Mouse (Mus musculus) cortical plate, adult 2 months (tissue): ENCODE measurements at regions not wholly inside any gene's neighbourhood (a gene's known extent, or its start where the extent isn't known, plus 50 kb on each side); places are given as distances from the start of the nearest gene placed in this dataset.

ENCODE experiments used
- H3K27ac ChIP-seq: fragments of 200-500 bp; 2 replicates; pipeline ENCODE4 v1.5.1; 2012; ENCODE audit warnings: low read length, control low read depth, inconsistent platforms; ENCODE audit not compliant: insufficient read depth
- H3K4me1 ChIP-seq: fragments of 200-500 bp; 2 replicates; pipeline ENCODE4 v1.6.1; 2011; ENCODE audit warnings: low read length; ENCODE audit not compliant: control insufficient read depth, insufficient read depth
- H3K4me3 ChIP-seq: fragments of 200-500 bp; 2 replicates; pipeline ENCODE4 v1.5.1; 2011; ENCODE audit warnings: mild to moderate bottlenecking, low read length, control low read depth; ENCODE audit not compliant: insufficient read depth
- CTCF ChIP-seq: fragments of 200-500 bp; IDR thresholded peaks from 2 replicates; pipeline ENCODE4 v1.5.1; 2011; ENCODE audit warnings: mild to moderate bottlenecking, control low read depth, low read length; ENCODE audit not compliant: insufficient read depth; ENCODE audit errors: extremely low read depth
- POLR2A ChIP-seq: fragments of 200-500 bp; IDR thresholded peaks from 2 replicates; pipeline ENCODE4 v1.6.1; 2011; ENCODE audit warnings: mild to moderate bottlenecking, low read length, control low read depth; ENCODE audit not compliant: insufficient read depth; ENCODE audit errors: extremely low read depth

DNA sequence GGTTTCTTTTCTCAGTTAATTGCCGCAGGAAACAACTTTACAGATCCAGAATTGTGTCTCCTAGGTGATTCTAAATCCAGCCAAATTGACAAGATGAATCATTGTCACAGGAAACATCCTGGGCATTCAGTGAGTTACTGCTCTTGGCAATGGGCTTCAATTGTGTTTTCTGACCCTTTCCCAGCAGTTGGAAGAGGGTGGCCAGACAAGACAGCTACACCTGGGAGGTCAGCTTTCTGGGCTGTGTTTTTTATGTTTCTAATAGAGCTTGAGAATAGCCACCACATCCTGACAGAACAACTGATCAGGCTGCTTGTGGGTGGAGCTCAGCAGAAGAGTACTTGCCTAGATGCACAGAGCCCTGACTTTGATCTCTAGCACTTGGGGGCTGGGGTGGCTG, 87.0 kb upstream of the Foxa2 start:
- Histone ChIP-seq H3K4me1 (no peaks in the 10 kb centered on the region), H3K27ac (no peak overlapping the region), H3K4me3 (no peak overlapping the region)
- no peak for TF ChIP-seq CTCF
- TF ChIP-seq POLR2A, result no peak

DNA sequence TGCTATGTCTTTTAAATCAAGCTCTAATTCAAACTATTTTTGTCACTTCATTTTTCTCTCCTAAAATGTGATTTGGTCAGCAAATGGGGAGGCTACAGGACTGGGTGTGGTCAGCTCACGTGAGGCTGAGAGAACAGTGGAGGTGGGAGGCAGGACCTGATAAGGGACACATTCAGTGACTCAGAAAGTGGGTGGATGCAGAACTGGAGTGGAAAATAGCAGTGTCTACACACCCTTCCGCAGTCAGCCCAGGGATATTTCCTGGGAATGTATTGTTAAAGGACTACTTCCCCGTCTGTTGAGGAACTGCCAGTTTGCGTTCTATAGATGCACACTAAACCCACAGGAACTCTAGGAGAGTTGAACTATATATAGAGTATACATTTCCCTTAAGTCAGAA, 95.2 kb upstream of the Foxa2 start:
- Histone ChIP-seq H3K4me1 (no peaks in the 10 kb centered on the region), H3K27ac (no peak overlapping the region), H3K4me3 (no peak overlapping the region)
- TF ChIP-seq CTCF (no peak), POLR2A (no peak)

DNA sequence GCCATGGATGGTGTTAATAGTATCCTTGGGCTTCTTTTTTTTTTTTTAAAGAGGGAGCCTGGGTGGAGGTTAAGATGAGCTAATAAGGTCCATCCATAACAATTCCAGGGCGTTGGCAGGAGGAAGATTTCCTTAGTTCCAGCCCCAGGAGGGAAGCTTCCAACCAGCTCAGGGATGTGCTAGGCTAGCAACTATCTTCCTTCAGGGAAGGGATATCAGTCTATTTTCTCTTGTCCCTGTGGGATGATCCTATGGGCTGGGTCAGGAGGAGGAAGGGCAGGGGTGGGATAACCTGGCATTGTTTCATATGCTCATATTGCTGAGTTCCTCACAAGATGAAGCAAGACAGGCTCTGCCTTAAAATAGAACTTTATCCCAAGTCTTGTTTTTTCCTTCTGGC, 98.0 kb upstream of the Foxa2 start:
- TF ChIP-seq POLR2A (no peak), CTCF (no peak)
- Histone ChIP-seq H3K4me1 (no peaks in the 10 kb centered on the region), H3K4me3 (no peak overlapping the region), H3K27ac (no peak overlapping the region)

DNA sequence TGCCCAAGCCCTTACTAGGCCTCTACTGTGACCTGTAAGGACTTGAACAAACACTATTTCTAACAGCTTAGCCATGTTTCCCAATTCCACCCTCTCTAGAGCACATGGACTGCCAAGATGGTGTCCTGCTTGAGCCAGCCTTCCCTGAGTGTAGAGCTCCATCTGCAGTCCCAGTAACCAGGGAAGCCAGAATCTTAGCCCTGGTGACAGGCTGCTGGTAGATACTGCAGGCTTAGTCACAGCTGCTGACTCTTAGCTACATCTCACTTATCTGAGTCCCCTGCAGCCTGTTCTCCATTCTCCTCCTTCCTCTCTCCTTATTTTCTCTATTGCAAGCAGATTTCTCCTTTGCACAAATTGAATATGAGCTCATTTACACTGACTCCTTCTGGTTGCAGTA, 101.5 kb upstream of the Foxa2 start:
- H3K27ac ChIP-seq, result no peak overlapping the region
- no peaks in the 10 kb centered on the region for H3K4me1 ChIP-seq
- no peak for TF ChIP-seq POLR2A
- no peak for TF ChIP-seq CTCF
- H3K4me3 ChIP-seq, result no peak overlapping the region

DNA sequence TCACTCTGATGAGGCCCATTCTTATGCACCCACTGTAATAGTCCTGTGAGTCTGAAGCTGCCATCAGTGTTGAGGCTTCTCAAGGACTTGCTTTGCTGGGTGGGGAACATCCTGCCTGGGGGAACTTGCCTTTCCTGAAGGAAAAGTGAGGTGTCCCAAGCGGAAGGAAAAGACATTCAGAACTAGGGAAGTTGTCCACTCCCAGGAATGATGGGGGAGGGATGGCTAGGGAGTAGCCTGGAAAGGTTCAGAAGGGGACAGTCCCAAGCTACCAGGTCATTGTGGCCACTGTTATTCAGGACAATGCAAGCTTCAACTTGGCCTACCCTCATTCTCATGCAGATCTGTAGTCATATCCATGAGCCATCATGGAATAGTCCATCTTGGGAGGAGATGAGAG, 102.7 kb upstream of the Foxa2 start:
- Histone ChIP-seq H3K4me1 (no peaks in the 10 kb centered on the region), H3K4me3 (no peak overlapping the region), H3K27ac (no peak overlapping the region)
- no peak for TF ChIP-seq POLR2A
- no peak for TF ChIP-seq CTCF

DNA sequence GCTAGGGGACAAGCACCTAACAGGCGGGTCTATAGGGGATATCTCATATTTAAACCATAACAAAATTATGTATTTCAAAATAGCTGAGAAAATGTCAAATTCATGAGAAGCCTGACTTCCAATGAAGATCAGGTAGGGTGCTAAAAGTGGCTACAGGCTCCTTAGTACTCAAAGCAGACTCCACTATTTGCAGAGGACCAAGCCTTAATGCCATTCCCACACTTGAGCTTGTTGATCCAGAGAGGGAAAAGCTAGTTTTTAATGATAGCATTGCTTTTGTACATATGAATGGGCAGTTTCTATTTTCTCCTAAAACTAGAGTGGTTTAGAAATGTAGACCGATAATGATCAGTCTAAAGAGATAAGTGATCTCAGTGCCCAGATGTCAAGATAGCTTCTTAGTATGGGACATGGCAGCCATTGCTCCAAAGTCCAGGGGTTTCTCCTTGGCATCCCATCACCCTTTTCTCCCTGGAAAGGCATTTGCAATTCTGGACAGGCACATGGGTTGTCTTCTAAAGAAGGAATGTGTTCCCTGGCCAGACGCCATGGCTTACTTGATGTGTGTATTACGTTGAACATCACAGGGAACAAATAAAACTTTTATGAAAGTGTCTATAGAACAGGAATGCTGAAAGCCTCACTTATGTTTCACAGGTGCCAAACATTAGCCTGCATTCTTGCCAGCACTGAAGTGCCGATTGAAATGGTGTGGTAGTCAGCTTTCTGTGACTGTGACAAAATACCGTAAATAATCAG, 106.9 kb upstream of the Foxa2 start:
- TF ChIP-seq POLR2A (no peak), CTCF (no peak)
- Histone ChIP-seq H3K4me3 (no peak overlapping the region), H3K4me1 (no peaks in the 10 kb centered on the region)

DNA sequence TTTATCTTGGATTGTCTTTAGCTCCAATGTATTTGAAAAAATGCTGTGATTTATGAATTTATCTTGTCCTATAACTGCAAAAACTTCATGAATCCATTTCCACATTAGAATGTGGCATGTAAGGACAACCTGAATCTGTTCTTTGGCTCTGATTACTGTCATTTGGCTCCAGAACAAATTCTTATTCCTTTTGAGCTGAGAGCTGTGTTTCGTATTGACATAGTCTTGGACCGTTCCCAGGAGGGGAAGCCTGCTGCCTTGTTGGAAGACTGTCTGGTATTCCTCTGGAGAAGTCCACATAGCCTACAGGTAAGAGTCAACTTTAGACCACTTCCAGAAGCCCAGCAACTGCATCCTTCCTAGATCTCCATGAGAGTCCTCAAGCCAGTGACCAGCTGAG, 109.4 kb upstream of the Foxa2 start:
- Histone ChIP-seq H3K4me1 (no peaks in the 10 kb centered on the region; the same call in 1 of the 2 replicates), H3K27ac (no peak overlapping the region), H3K4me3 (no peak overlapping the region)
- no peak for TF ChIP-seq CTCF
- TF ChIP-seq POLR2A, result no peak

More for the DNA sequence above, 106.9 kb upstream of the Foxa2 start:
- H3K27ac ChIP-seq, result no peak overlapping the region

DNA sequence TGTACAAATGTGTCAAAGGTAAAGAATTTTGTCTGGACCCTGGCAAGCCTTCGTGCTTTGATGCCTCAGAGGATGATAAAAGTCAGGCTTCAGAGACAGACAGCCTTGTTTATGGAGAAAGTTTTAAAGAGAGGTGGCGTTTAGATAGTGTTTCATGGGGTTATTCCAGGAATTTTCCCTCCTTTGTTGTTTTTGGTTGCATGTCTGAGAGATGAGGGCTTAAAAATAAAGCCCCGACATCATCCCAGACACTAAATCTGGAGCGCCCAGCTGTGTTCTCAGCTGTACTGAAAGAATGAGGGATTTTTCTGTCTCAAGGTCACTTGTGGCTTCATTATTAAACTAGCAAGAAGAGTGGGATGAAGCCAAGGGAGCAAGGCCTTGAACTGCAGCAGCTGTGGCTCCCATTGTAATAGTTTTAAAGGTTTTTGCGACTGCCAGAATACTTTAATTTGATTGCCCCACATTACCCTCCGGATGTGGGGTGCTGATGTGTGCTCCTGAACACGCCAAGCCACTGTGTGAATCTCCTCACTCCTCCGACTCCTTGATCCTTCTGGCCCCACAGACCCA, 112.3 kb upstream of the Foxa2 start:
- no peak for TF ChIP-seq POLR2A
- no peak for TF ChIP-seq CTCF
- Histone ChIP-seq H3K4me1 (peaks cover 9% of the 10 kb centered on the region), H3K27ac (no peak overlapping the region), H3K4me3 (no peak overlapping the region)

DNA sequence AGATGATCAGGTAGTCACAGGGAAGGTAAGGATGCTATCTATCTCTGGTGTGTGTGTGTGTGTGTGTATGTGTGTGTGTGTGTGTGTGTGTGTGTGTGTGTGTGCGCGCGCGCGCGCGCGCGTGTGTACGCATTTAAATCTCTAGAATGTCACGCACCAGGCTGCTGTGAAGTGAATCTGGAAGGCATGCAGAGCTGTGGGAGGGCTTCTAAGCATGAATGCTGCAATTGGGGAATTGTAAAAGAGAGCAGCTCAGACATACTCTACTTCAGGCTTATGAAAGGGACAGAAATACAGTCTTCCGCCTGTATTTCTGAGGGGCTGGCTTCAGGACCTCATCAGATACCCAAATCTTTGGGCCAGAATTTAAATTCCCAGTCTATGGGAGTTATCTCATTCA, 114.2 kb upstream of the Foxa2 start:
- Histone ChIP-seq H3K4me1 (peaks cover 9% of the 10 kb centered on the region), H3K4me3 (no peak overlapping the region), H3K27ac (peak overlapping the region; percentile 87)
- TF ChIP-seq CTCF (no peak), POLR2A (no peak)

DNA sequence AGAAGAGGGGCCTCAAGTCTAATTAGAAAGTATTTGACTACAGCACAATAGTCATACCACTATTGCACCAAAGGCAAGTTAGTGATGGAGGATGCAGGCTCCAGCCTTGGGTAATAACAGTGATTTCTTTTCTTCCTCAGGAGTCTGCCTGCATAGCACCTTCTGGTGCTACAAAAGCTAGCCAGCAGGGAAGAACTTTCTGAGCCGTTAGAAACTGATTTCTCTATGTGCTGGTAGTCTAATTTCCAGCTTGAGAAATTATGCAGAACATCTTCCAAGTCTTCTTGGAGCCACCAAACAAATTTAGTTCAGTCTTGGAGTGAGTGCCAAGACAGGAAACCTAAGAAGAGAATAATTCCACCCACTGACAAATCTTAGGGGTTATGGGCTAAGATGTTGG, 115.2 kb upstream of the Foxa2 start:
- H3K4me1 ChIP-seq, result peaks cover 9% of the 10 kb centered on the region
- H3K4me3 ChIP-seq, result no peak overlapping the region
- no peak for TF ChIP-seq CTCF
- TF ChIP-seq POLR2A, result no peak
- peak overlapping the region; percentile 95 for H3K27ac ChIP-seq

DNA sequence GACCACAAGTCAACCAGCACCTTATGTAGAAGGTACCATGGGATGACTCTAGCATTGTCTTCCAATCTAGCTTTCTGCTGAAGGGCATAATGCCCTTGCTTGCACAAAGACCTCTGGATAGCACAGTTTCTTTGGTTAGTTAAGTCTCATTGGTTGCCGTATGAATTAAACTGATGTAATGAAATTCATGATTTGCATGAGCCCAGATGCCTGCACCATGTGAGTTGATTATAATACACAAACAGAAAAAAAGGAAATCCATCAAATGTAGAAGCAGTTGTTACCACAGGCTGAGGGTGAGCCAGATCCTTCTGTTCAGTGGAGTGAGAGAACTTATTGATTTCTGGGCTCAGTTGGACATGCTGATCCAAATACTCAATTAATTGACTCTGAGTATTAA, 115.8 kb upstream of the Foxa2 start:
- Histone ChIP-seq H3K4me3 (no peak overlapping the region), H3K4me1 (peaks cover 9% of the 10 kb centered on the region), H3K27ac (peak overlapping the region; percentile 95)
- no peak for TF ChIP-seq CTCF
- TF ChIP-seq POLR2A, result no peak
